Mouse (Mus musculus) right cerebral cortex, postnatal 4 days (tissue): Measurements from ENCODE around the gene Rhot1.
"Not testable (repeated sequence)": the region's sequence is repeated elsewhere in the genome, so short reads cannot be mapped to it uniquely, and the experiment has no call there.

Experiments used
- DNase-seq: peaks from one replicate; pipeline ENCODE4 v3.0.0-alpha.2; 2022

Gene Rhot1

GRCm38 (mm10) chr11:80208860-80209800 lies at the start of gene Rhot1:
Gene Rhot1 (plus strand): TSS chr11:80209019.
- DNase-seq, result peak; percentile 98

DNA sequence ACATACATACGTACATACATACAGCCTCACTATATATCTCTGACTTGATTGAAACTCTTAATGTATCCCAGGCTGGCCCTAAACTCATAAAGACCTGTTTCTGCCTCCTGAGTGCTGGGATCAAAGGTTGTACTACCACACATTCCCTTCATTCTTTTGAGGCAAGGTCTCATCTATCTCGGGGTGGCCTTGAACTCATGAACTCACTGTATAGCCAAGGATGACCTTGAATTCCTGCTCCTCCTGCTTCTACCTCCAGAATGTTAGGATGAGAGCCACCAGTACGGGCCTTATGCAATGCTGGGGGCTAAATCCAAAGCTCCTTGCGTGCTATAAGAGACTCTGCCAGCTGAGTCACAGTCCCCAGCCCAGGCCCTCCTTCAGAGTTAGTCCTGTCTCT lies 47.8 kb upstream of the Rhot1 start:
- DNase-seq, result no peak

DNA sequence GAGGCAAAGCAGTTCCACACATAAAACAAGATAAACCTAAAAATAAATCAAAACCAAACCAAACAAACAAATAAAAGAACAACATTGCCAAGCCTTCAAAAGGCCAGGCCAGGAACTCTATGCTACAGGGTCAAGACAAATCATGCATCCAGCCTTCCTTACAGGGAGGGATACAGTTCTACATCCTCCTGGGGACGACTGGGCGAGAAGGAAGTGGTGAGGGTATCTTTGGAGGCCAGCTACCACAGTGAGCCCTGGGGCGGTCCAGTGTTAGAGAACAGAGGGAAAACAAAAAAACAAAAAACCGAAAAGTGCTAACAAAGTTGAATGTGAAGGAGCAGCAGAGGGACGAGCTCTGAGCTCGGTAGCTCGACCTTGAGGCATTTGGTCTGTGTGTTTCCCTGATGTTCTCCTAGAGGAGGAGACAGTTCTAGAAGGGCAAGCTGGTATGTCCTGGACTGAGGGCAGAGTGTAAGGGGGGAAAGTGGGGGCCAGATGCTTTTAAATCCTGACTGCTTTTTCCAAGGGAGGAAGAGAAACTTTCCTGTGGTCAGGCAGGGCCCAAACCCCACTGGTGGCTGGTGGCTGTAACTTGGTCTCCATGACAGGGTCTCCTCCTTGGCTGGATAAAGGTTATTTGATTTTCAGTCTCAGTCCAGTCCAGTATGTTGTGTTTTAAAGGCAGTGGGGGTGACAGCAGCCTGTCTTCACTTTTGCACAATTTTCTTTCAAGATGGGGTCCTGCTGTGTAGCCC lies 45.3 kb upstream of the Rhot1 start:
- no peak for DNase-seq

DNA sequence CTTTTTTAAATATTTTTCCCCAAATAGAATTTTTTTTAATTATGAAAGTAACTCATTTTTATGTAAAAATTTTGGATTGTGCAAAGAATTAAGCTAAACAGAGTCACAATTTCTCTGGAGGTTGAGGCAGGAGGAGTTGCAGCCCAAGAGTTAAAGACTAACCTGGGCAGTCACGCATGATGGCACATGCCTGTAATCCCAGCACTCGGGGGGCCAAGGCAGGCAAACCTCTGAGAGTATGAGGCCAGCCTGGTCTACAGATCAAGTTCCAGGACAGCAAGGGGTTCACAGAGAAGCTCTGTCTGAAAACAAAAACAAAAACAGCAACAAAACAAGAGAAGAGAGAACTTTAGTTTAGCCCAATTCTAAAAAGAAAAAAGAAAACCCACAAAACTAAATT lies 44.6 kb upstream of the Rhot1 start:
- DNase-seq, result no peak

DNA sequence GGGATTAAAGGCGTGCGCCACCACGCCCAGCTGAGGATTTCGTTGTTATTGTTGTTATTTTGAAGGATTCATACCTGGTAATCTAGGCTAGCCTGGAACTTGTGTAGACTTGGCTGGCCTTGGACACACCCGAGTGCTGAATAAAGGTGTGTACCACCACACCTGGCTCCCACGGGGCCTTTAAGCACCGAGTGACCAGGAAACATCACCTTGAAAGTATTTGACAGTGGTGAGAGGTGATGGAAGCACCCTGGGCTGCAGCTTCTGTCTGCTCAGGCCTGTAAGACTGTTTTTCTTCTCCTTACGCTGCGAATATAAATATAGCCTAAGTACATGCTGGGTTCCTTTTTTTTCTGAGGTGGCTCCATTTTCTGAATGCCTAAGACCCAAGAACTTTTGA lies 40.7 kb upstream of the Rhot1 start:
- DNase-seq, result no peak

DNA sequence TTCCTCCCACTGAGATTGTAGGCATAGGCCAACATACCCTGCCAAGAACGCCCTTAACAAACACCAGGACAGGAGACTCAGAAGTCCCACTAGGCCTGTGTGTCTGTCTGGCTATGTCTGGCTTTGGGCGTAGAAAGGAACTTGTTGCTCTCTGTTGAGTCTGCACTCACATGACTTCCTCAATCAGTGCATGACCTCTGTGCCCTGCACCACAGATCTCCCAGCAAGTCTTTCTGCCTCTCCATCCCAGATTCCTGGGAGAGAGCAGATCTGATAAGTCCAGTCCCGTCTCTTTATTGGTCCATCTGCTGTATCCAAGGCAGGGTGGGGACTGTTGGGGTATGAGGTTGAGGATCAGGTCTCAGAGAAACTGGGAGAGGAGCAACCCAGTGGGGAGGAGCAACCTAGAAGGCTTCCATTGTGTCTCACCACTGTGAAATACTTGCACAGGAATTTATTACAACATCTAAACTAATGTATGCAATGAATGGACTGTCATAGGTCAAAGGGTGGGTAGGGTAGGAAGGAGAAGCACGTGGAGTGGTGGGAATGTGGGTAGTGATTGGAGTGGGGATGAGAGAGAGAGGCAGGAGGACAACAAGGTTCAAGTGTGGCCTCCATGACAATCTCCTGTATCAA lies 40.1 kb upstream of the Rhot1 start:
- DNase-seq, result no peak

DNA sequence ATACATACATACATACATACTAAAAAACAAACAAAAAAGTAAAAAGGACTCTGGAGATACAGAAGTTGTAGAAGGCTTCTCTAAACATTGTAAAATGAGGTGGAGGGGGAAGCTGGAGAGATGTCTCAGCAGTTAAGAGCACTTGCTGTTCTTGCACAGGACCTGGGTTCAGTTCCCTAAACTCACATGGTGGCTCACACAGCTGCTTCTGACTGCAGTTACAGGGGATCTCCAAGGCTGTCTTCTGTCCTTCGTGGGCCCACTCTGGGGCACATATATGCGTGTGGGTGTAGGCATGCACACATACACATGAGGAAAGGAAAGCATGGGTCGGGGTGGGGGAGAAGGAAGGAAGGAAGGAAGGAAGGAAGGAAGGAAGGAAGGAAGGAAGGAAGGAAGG lies 39.2 kb upstream of the Rhot1 start:
- DNase-seq, result no peak

GRCm38 (mm10) chr11:80170351-80170750 lies 38.5 kb upstream of the Rhot1 start:
- DNase-seq, result no peak

DNA sequence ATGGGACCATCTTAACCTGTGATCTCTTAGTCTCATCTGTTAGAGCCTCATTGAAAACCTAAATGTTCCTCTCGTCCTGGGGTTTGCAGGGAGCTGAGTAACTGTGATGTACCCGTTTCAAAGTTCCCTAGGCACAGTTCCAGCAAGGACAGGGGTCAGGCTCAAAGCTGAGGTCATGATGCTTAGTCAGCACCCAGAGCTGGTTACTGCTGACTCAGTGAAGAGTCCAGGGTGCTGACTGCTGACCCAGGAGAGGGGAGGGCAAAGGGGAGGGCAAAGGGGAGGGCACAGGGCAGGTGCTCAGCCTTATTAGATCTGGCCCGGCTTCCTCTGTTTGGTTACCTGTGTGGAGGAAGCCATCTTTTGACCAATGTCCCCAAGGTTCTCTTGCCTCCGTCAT lies 36.9 kb upstream of the Rhot1 start:
- DNase-seq, result no peak

- DNase-seq, result no peak
Observed at GRCm38 (mm10) chr11:80173963-80174670, 34.7 kb upstream of the Rhot1 start.

- no peak for DNase-seq
Observed at GRCm38 (mm10) chr11:80176911-80177895, 31.6 kb upstream of the Rhot1 start.

DNA sequence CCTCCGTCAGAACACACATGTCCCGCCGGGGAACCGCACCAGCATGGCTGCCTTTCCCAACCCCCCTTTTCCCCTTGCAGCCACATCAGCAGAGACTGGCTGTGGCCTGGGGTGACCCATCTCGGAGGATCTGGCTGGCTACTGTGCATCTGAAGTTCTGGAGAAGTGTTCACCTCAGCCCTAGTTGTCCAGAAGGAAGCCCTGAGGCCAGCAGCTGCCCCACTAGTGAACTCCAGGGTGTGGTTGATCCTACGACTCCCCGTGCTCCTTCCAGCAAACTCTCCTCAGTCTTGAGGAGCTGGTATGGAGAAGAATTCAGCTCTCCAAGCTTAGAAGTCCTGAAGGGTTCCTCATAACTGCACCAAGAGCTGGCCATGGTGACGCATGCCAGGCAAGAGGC lies 30.5 kb upstream of the Rhot1 start:
- no peak for DNase-seq

- DNase-seq, result no peak
Observed at GRCm38 (mm10) chr11:80181021-80181749, 27.6 kb upstream of the Rhot1 start.

DNA sequence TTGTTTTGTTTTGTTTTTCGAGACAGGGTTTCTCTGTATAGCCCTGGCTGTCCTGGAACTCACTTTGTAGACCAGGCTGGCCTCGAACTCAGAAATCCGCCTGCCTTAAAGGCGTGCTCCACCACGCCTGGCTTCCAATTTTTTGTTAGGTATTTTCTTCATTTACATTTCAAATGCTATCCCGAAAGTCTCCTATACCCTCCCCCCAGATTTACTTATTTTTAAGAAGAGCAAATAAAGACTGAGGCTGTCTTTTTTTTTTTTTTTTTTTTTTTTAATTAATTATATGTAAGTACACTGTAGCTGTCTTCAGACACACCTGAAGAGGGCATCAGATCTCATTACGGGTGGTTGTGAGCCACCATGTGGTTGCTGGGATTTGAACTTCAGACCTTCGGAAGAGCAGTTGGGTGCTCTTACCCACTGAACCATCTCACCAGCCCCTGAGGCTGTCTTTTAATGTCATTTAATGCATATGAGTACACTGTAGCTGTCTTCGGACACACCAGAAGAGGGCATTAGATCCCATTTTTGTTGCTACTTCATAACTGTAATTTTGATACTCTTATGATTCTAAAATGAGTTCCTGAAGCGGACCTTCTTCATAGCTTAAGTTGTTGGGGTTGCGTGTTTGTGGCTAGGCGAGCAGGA lies 25.6 kb upstream of the Rhot1 start:
- not testable (repeated sequence) for DNase-seq

DNA sequence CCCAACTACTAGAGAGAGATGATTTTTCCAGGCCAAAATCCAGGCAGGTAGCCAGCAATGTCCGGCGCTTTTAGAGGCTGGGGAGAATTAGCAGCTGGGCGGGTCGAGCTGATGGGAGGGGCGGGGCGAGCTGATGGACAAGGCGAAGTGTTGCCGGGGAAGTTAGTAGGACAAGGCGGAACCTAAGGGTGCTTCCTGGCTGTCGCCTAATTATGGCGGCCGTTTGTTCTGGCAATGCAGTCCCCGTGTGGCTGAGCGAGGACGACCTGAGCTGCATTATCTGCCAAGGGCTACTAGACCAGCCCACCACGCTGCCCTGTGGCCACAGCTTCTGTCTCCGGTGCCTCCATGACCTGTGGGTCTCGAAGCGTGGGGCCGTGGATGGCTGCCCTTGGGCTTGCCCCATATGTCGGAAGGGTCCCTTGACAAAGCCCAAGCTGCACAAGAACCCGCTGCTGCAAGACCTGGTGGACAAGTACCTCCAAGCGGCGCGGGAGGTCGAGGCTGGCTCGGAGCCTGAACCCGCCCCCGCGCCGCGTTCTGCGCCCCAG lies 25.0 kb upstream of the Rhot1 start, which contains the start of gene Rnf135:
Gene Rnf135, plus strand, starts transcription at position 147 of the 551 bp plus-strand sequence.
- peak; percentile 75 for DNase-seq

GRCm38 (mm10) chr11:80184531-80185071 lies 24.2 kb upstream of the Rhot1 start:
- no peak for DNase-seq

GRCm38 (mm10) chr11:80185441-80185976 lies 23.3 kb upstream of the Rhot1 start:
- not testable (repeated sequence) for DNase-seq

GRCm38 (mm10) chr11:80190280-80190679 lies 18.5 kb upstream of the Rhot1 start:
- DNase-seq, result no peak

- no peak for DNase-seq
Observed at GRCm38 (mm10) chr11:80193827-80194226, 15.0 kb upstream of the Rhot1 start.
